ENCODE assay signal across 25 mouse cellular contexts in genomic region chr16:79308541-79308940, GRCm38 (mm10).
DNase-seq lines count a peak whose midpoint lies in the region; ATAC-seq and TF ChIP-seq lines count a peak whose summit lies in the region.
"Had no signal": no experiment of that assay in that cellular context is flagged by ENCODE, and none has a peak within 500 bp of the region (broad histone marks: within the 10 kb centered on the region; RNA-seq: fewer than 3 reads in every experiment).

No protein-coding gene starts in this region.

- H3K36me3 ChIP-seq in forebrain, embryonic 13.5 days (ENCODE audit: poor library complexity, severe bottlenecking), result no peaks in the 10 kb centered on the region
- no peaks in the 10 kb centered on the region for H3K36me3 ChIP-seq in forebrain, embryonic 15.5 days
- H3K36me3 ChIP-seq in hindbrain, postnatal 0 days (ENCODE audit: insufficient read depth, low read length), result no peaks in the 10 kb centered on the region
- H3K36me3 ChIP-seq: embryonic facial prominence, embryonic 10.5 days; embryonic facial prominence, embryonic 12.5 days; forebrain, embryonic 12.5 days; G1E had no signal

- TF ChIP-seq CTCF in hindbrain, postnatal 0 days (IDR thresholded peaks at IDR 0.05; ENCODE audit: low read depth), result no peak

- H3K4me1 ChIP-seq in forebrain, embryonic 13.5 days, result no peaks in the 10 kb centered on the region
- H3K4me1 ChIP-seq in forebrain, embryonic 15.5 days, result no peaks in the 10 kb centered on the region
- no peaks in the 10 kb centered on the region for H3K4me1 ChIP-seq in hindbrain, postnatal 0 days (ENCODE audit: insufficient read depth, low read length)
- H3K4me1 ChIP-seq: embryonic facial prominence, embryonic 10.5 days; embryonic facial prominence, embryonic 12.5 days; forebrain, embryonic 12.5 days had no signal

- no peak overlapping the region for H3K9ac ChIP-seq in forebrain, embryonic 13.5 days
- H3K9ac ChIP-seq in forebrain, embryonic 15.5 days (replicated peaks), result no peak overlapping the region
- H3K9ac ChIP-seq in hindbrain, postnatal 0 days (replicated peaks; ENCODE audit: low read length), result no peak overlapping the region
- H3K9ac ChIP-seq: embryonic facial prominence, embryonic 12.5 days; forebrain, embryonic 12.5 days; forebrain, postnatal 0 days had no signal

- no peak overlapping the region for H3K27ac ChIP-seq in forebrain, embryonic 13.5 days
- no peak overlapping the region for H3K27ac ChIP-seq in forebrain, embryonic 15.5 days (replicated peaks)
- H3K27ac ChIP-seq in hindbrain, postnatal 0 days, result no peak overlapping the region
- H3K27ac ChIP-seq: embryonic facial prominence, embryonic 10.5 days; embryonic facial prominence, embryonic 12.5 days; forebrain, embryonic 12.5 days had no signal

- H3K9me3 ChIP-seq in forebrain, embryonic 13.5 days (replicated peaks), result no peaks in the 10 kb centered on the region
- no peaks in the 10 kb centered on the region for H3K9me3 ChIP-seq in forebrain, embryonic 15.5 days
- no peaks in the 10 kb centered on the region for H3K9me3 ChIP-seq in hindbrain, postnatal 0 days (ENCODE audit: low read length)
- H3K9me3 ChIP-seq: embryonic facial prominence, embryonic 10.5 days; embryonic facial prominence, embryonic 12.5 days; forebrain, embryonic 12.5 days; G1E had no signal

- ATAC-seq in forebrain, embryonic 13.5 days, result 0 out of 2 replicates have a peak, but pooled peaks have one; percentile 50
- no peak for ATAC-seq in forebrain, embryonic 15.5 days (replicated peaks)
- no peak for ATAC-seq in hindbrain, postnatal 0 days
- ATAC-seq: activated CD4-positive, CD25-positive, alpha-beta regulatory T cell, adult 4 months; CD4-positive, CD25-positive, alpha-beta regulatory T cell, adult 4 months; forebrain, postnatal 0 days; Patski had no signal

- H3K4me2 ChIP-seq in forebrain, embryonic 13.5 days, result no peak overlapping the region
- no peak overlapping the region for H3K4me2 ChIP-seq in forebrain, embryonic 15.5 days (replicated peaks)
- H3K4me2 ChIP-seq in hindbrain, postnatal 0 days (ENCODE audit: low read depth, low read length), result no peak overlapping the region
- H3K4me2 ChIP-seq: embryonic facial prominence, embryonic 12.5 days; forebrain, embryonic 12.5 days had no signal

- WGBS in forebrain, embryonic 13.5 days, result 96% methylated on average over 1 of the region's 1 CpGs
- WGBS in forebrain, embryonic 15.5 days, result 81% methylated on average over 1 of the region's 1 CpGs
- 83% methylated on average over 1 of the region's 1 CpGs for WGBS in hindbrain, postnatal 0 days

- H3K4me3 ChIP-seq in forebrain, embryonic 13.5 days, result no peak overlapping the region
- H3K4me3 ChIP-seq in forebrain, embryonic 15.5 days, result no peak overlapping the region
- H3K4me3 ChIP-seq in hindbrain, postnatal 0 days (ENCODE audit: low read length), result no peak overlapping the region
- H3K4me3 ChIP-seq: embryonic facial prominence, embryonic 10.5 days; embryonic facial prominence, embryonic 12.5 days; forebrain, embryonic 12.5 days had no signal

- no peaks in the 10 kb centered on the region for H3K27me3 ChIP-seq in forebrain, embryonic 13.5 days
- no peaks in the 10 kb centered on the region for H3K27me3 ChIP-seq in forebrain, embryonic 15.5 days
- H3K27me3 ChIP-seq in hindbrain, postnatal 0 days (ENCODE audit: insufficient read depth, low read length), result no peaks in the 10 kb centered on the region
- H3K27me3 ChIP-seq: CH12.LX; embryonic facial prominence, embryonic 12.5 days; forebrain, embryonic 12.5 days; Patski had no signal

- peak; percentile 24 for DNase-seq in layer of hippocampus, adult 9-10 months (ENCODE audit: low spot score)
- no peak for DNase-seq in layer of hippocampus, postnatal 25 days (ENCODE audit: extremely low spot score in 1 of 2, low spot score in 1 of 2)
- peak; percentile 3 for DNase-seq in brain, adult 2 months (ENCODE audit: low read depth, low spot score)
- DNase-seq in telencephalon, adult 2 months (ENCODE audit: low read depth, low spot score), result peak; percentile 8
- no peak for DNase-seq in hindbrain, postnatal 0 days (ENCODE audit: low spot score)
- DNase-seq: adrenal gland, adult 8-10 months; adrenal gland, postnatal 14 days; adrenal gland, postnatal 36 days; B cell, adult 2 months; cerebellum, adult 11-12 months; cerebellum, adult 2 months; cerebellum, adult 9-10 months; cerebellum, postnatal 10 days; cerebellum, postnatal 25 days; forebrain, postnatal 0 days had no signal

Comparison
In these comparisons a context has a peak if more than half of its experiments do, and no peak if none do; other contexts are left out.
1. DNase-seq: peak in layer of hippocampus, adult 9-10 months (single experiment), brain, adult 2 months (single experiment) and telencephalon, adult 2 months (single experiment); none in layer of hippocampus, postnatal 25 days (0 of 2) and hindbrain, postnatal 0 days (single experiment).